Mouse (Mus musculus) left cerebral cortex, postnatal 4 days (tissue): ENCODE measurements around the gene Pik3cg. TPM values are rescaled to one million over a fixed set of nuclear protein-coding genes. Genes with fewer than 3 reads are reported as not detected.
A peak's percentile ranks its signal among the peaks of the same experiment; 100 is the strongest.
"Not testable (repeated sequence)": the region's sequence is repeated elsewhere in the genome, so short reads cannot be mapped to it uniquely, and the experiment has no call there.

Source experiments
- DNase-seq: peaks from one replicate; pipeline ENCODE4 v3.0.0-alpha.2; 2022
- intact Hi-C: fragments of 180-260 bp; cut with DNase I; formaldehyde crosslinking; loops from one replicate; pipeline ENCODE4 v1.15.1; 2025
- total RNA-seq, 2 experiments: library from RNA; stranded (reverse); gene quantifications; 2 replicates each; pipeline ENCODE4 v1.2.3; 2021

Pik3cg gene
- 1 to 10 TPM; 3.2 to 4.2 TPM for total RNA-seq

- no peak for DNase-seq
- intact Hi-C loops, result no loop called here
These were observed at the start of gene Pik3cg for GRCm38 (mm10) chr12:32207948-32208891. Gene Pik3cg, minus strand, starts transcription at chr12:32208659.

GRCm38 (mm10) chr12:32248483-32248882, 40.0 kb upstream of the Pik3cg start:
- intact Hi-C loops, result loop anchor here (5.0 kb wide), 1 partner anchor 281 kb away; no protein-coding TSS in a partner anchor
- no peak for DNase-seq

GRCm38 (mm10) chr12:32245566-32246233, 37.2 kb upstream of the Pik3cg start:
- DNase-seq, result peak; percentile 21
- intact Hi-C loops, result loop anchor here (5.0 kb wide), 1 partner anchor 278 kb away; no protein-coding TSS in a partner anchor

- DNase-seq, result no peak
- intact Hi-C loops, result no loop called here
These were observed 35.1 kb upstream of the Pik3cg start for GRCm38 (mm10) chr12:32243586-32243985.

GRCm38 (mm10) chr12:32239134-32239533, 30.7 kb upstream of the Pik3cg start:
- intact Hi-C loops, result loop anchor here (10.0 kb wide), 1 partner anchor 174 kb away; the partner anchor contains the start of gene Prkar2b
- DNase-seq, result not testable (repeated sequence)

- intact Hi-C loops, result loop anchor here (10.0 kb wide), 1 partner anchor 174 kb away; the partner anchor contains the start of gene Prkar2b
- no peak for DNase-seq
These were observed 30.0 kb upstream of the Pik3cg start for GRCm38 (mm10) chr12:32238433-32238832.

GRCm38 (mm10) chr12:32237839-32238238, 29.4 kb upstream of the Pik3cg start:
- DNase-seq, result no peak
- intact Hi-C loops, result loop anchor here (10.0 kb wide), 1 partner anchor 173 kb away; the partner anchor contains the start of gene Prkar2b

GRCm38 (mm10) chr12:32237139-32237538, 28.7 kb upstream of the Pik3cg start:
- intact Hi-C loops, result loop anchor here (10.0 kb wide), 1 partner anchor 172 kb away; the partner anchor contains the start of gene Prkar2b
- no peak for DNase-seq

GRCm38 (mm10) chr12:32236450-32236849, 28.0 kb upstream of the Pik3cg start:
- no peak for DNase-seq
- intact Hi-C loops, result loop anchor here (10.0 kb wide), 1 partner anchor 172 kb away; the partner anchor contains the start of gene Prkar2b

GRCm38 (mm10) chr12:32233871-32234270, 25.4 kb upstream of the Pik3cg start:
- intact Hi-C loops, result loop anchor here (10.0 kb wide), 1 partner anchor 169 kb away; the partner anchor contains the start of gene Prkar2b
- DNase-seq, result peak; percentile 28

GRCm38 (mm10) chr12:32231398-32231797, 22.9 kb upstream of the Pik3cg start:
- no peak for DNase-seq
- intact Hi-C loops, result loop anchor here (10.0 kb wide), 1 partner anchor 167 kb away; the partner anchor contains the start of gene Prkar2b

- no peak for DNase-seq
- intact Hi-C loops, result no loop called here
These were observed 15.2 kb upstream of the Pik3cg start for GRCm38 (mm10) chr12:32223629-32224028.

GRCm38 (mm10) chr12:32222758-32223385, 14.4 kb upstream of the Pik3cg start:
- DNase-seq, result no peak
- intact Hi-C loops, result no loop called here

- DNase-seq, result peak; percentile 59
- intact Hi-C loops, result no loop called here
These were observed 11.9 kb upstream of the Pik3cg start for GRCm38 (mm10) chr12:32220387-32220786.

- intact Hi-C loops, result no loop called here
- DNase-seq, result no peak
These were observed 6.7 kb upstream of the Pik3cg start for GRCm38 (mm10) chr12:32215143-32215542.

GRCm38 (mm10) chr12:32212702-32213101, 4.2 kb upstream of the Pik3cg start:
- intact Hi-C loops, result no loop called here
- no peak for DNase-seq

GRCm38 (mm10) chr12:32212156-32212555, 3.7 kb upstream of the Pik3cg start:
- intact Hi-C loops, result no loop called here
- no peak for DNase-seq

- peak; percentile 44 for DNase-seq
- intact Hi-C loops, result no loop called here
These were observed 2.8 kb upstream of the Pik3cg start for GRCm38 (mm10) chr12:32211257-32211656.

GRCm38 (mm10) chr12:32208951-32209350, 492 bp upstream of the Pik3cg start:
- intact Hi-C loops, result no loop called here
- DNase-seq, result no peak

- DNase-seq, result no peak
- intact Hi-C loops, result no loop called here
These were observed 1.3 kb downstream of the Pik3cg start for GRCm38 (mm10) chr12:32207141-32207540.
